Mouse (Mus musculus) mammary gland, adult 2 months (tissue): ENCODE data around the gene Zfp518a. TPM values are rescaled to one million over a fixed set of nuclear protein-coding genes. Genes with fewer than 3 reads are reported as not detected.

Experiments used
- polyA plus RNA-seq: library from polyadenylated mRNA; depleted of rRNA; stranded (reverse); fragments of >200 nt; gene quantifications from 2 replicates; pipeline ENCODE4 v1.2.3, GENCODE M21; 2012; ENCODE audit warnings: low replicate concordance; rRNA removed

Gene Zfp518a
- polyA plus RNA-seq, result 0.57 and 1.6 TPM in 2 replicates

DNA sequence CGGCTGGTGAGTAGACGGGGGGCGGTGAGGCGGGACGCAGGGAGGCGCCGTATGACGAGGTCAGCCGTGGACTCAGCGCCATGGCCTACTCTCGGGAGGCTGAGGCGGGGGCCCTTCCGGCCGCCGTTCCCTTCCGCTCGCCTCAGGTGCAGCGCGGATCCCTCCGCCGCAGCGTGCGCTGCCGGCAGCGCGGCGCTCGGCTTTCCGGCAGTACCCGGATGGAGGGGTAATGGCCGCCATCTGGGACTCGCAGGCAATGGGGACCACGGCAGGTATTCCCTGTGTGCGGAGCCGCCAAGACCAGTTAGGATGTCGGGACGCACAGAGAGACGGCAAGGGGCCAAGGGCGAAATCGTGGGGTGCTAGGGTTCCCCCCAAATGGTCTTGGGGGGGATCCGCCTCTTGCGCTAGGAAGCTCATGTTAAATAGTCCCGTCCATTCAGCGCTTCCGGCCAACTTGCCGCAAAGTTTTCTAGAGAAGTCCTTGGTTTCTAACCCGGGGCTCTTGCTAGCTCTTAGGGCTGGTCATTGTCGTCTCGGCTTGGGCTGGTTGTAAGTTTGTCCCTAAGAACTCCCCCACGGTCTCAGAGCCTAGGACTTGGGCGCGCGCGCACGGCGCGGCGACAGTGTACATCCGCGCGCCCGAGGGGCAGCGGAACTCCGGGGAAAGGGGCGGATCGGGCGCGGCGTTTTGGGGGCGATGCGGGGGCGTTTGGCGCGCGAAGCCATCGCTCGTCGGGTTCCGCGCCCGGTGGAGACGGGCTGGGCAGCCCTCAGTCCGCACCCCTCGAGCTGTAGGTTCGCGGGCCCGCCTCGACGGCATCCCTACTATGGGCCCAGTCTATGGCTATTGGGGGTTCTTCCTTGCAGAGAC is at the start of gene Zfp518a:
Gene Zfp518a (plus strand): TSS at position 187 of the 874 bp plus-strand sequence.

Other genes with a start within 250 kb of the Zfp518a start
- gene Cc2d2b, start 146.0 kb upstream of the Zfp518a start, polyA plus RNA-seq, result 0.01 and 0.06 TPM in 2 replicates
- gene Ccnj, start 63.4 kb upstream of the Zfp518a start, polyA plus RNA-seq, result 7.9 and 8.9 TPM in 2 replicates
- gene Blnk, start 99.8 kb downstream of the Zfp518a start, polyA plus RNA-seq, result 13.2 and 20.3 TPM in 2 replicates
- 0.45 and 0.91 TPM in 2 replicates for gene Dntt, start 134.6 kb downstream of the Zfp518a start, polyA plus RNA-seq
- gene Opalin, start 182.4 kb downstream of the Zfp518a start, polyA plus RNA-seq, result not detected in 2 replicates